Mouse (Mus musculus): ENCODE results near the gene Sbk3. TPM values are rescaled to one million over a fixed set of nuclear protein-coding genes. Genes with fewer than 3 reads are reported as not detected.

Sbk3 gene
- polyA plus RNA-seq, 1 experiment from 2014 or later: not detected

DNA sequence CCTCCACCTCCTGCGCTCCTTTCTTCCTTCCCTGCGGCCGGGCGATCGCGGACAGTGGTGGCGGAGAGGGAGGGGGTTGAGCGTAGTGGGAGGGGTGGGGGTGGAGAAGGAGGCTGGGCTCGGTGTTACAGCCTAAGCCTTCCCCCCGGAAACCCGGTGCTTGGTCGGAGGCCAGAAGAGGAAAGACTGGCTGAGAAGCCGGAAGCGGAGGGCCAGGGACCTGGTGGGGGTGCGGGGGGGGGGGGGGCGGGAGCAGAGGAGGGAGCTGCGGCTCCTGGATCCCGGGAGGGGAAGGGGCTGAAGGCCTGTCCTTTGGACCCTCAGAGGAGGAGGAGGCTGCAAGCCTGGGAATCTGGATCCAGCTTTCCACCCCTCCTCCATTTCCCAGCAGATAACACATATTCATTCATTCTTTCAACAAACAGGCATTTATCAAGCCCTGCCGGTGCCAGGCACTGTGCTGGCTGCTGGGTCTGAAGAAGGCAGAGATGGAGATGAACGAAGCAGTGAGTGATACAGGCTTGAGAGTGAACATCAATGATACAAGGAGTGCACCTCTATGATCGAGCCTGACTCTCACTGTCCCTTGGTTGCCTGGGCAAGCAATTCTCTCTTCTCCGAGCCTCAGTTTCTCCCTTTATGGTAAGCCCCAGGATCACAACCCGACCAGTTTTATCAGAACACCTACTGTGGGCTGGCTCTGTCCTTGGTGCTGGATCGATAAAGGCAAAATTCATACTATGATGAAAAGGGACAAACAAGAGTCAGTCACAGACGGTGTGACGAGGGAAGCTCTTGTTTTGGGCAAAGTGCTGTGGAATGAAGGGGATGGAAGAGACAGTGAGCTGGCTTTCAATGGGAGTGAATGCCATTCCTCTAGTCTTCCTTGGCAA is 25.3 kb upstream of the Sbk3 start, which contains the start of gene Zfp579:
Zfp579 (minus strand) TSS at position 156 of the 893 bp plus-strand sequence.
- peak within 1 kb of the TSS; percentile 59; the same call in 1 of the 2 replicates for H3K27ac ChIP-seq (ENCODE audit: low read depth, low read length)
- 13% methylated on average over 8 of the region's 26 CpGs for WGBS
- peaks cover 19% of the 10 kb centered on the region for H3K27me3 ChIP-seq (ENCODE audit: control insufficient read depth, insufficient read depth, low read length)
- DNase-seq (ENCODE audit: low spot score) (peak; percentile 94), ATAC-seq (ENCODE audit: low FRiP score) (peak; percentile 91)
- peak within 1 kb of the TSS; percentile 87 for H3K9ac ChIP-seq (ENCODE audit: low read depth, low read length)
- H3K9me3 ChIP-seq (ENCODE audit: control insufficient read depth, low read length): no peaks in the 10 kb centered on the region
- peak within 1 kb of the TSS; percentile 67 for H3K4me3 ChIP-seq (ENCODE audit: low read depth, low read length)
- H3K36me3 ChIP-seq (ENCODE audit: control insufficient read depth, insufficient read depth, low read length): peaks cover 3% of the 10 kb centered on the region; the same call in 1 of the 2 replicates
- peak within 1 kb of the TSS; percentile 71 for H3K4me2 ChIP-seq (replicated peaks; ENCODE audit: low read depth, low read length)
- peaks cover 18% of the 10 kb centered on the region; the same call in 1 of the 2 replicates for H3K4me1 ChIP-seq (replicated peaks; ENCODE audit: control insufficient read depth, insufficient read depth, low read length)

GRCm38 (mm10) chr7:4995268-4996002 is 24.5 kb upstream of the Sbk3 start:
- WGBS: 9% methylated on average over 19 of the region's 19 CpGs
- Histone ChIP-seq H3K27ac (ENCODE audit: low read depth, low read length) (no peak overlapping the region), H3K4me3 (ENCODE audit: low read depth, low read length) (peak overlapping the region; percentile 67)

GRCm38 (mm10) chr7:4993999-4994788 is 23.2 kb upstream of the Sbk3 start:
- Histone ChIP-seq H3K4me1 (replicated peaks; ENCODE audit: control insufficient read depth, insufficient read depth, low read length) (peaks cover 18% of the 10 kb centered on the region; the same call in 1 of the 2 replicates), H3K4me3 (ENCODE audit: low read depth, low read length) (peak overlapping the region; percentile 67), H3K27ac (ENCODE audit: low read depth, low read length) (no peak overlapping the region), H3K9ac (ENCODE audit: low read depth, low read length) (0 out of 2 replicates have a peak overlapping the region, but pooled peaks have one; percentile 31), H3K4me2 (replicated peaks; ENCODE audit: low read depth, low read length) (peak overlapping the region; percentile 71), H3K9me3 (ENCODE audit: control insufficient read depth, low read length) (no peaks in the 10 kb centered on the region), H3K36me3 (ENCODE audit: control insufficient read depth, insufficient read depth, low read length) (peaks cover 3% of the 10 kb centered on the region; the same call in 1 of the 2 replicates), H3K27me3 (ENCODE audit: control insufficient read depth, insufficient read depth, low read length) (peaks cover 19% of the 10 kb centered on the region)
- WGBS: 44% methylated on average over 59 of the region's 59 CpGs
- DNase-seq (ENCODE audit: low spot score): peak; percentile 21
- ATAC-seq (ENCODE audit: low FRiP score): no peak

More at GRCm38 (mm10) chr7:4995268-4996002, 24.5 kb upstream of the Sbk3 start:
- DNase-seq (ENCODE audit: low spot score): no peak
- Histone ChIP-seq H3K36me3 (ENCODE audit: control insufficient read depth, insufficient read depth, low read length) (peaks cover 3% of the 10 kb centered on the region; the same call in 1 of the 2 replicates), H3K27me3 (ENCODE audit: control insufficient read depth, insufficient read depth, low read length) (peaks cover 19% of the 10 kb centered on the region), H3K9me3 (ENCODE audit: control insufficient read depth, low read length) (no peaks in the 10 kb centered on the region), H3K9ac (ENCODE audit: low read depth, low read length) (peak overlapping the region; percentile 87), H3K4me1 (replicated peaks; ENCODE audit: control insufficient read depth, insufficient read depth, low read length) (peaks cover 18% of the 10 kb centered on the region; the same call in 1 of the 2 replicates), H3K4me2 (replicated peaks; ENCODE audit: low read depth, low read length) (peak overlapping the region; percentile 71)
- peak; percentile 18 for ATAC-seq (ENCODE audit: low FRiP score)

DNA sequence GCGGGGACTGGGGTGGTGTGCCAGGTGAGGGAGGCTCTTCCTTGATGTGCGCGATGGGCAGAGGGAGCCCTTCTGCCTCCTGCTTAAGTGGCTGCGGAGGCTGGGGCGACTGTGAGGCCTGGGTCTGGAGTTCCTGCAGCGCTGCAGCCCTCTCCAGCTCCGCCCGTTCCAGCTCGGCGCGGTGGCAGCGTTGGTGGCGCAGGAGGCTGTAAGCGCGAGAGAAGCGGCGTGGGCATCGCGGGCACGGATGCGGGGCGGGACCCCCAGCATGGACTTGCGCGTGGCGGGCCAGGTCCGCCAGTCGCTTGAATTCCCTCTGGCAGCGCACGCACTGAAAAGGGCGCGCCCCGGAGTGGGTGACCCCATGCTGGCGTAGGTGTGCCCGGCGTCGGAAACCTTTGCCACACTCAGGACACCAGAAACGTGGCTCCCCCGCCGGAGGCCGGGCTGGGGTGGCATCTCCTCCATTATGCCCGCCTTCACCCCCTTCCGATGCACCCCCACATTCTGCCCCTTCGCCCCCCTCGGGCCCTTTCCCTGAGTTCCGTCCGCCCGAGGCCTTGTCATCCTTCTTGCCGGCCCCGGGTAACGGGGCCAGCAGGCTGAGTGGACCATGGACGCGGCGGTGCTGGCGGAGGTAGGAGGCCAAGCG is 22.5 kb upstream of the Sbk3 start:
- Histone ChIP-seq H3K36me3 (ENCODE audit: control insufficient read depth, insufficient read depth, low read length) (peaks cover 3% of the 10 kb centered on the region; the same call in 1 of the 2 replicates), H3K4me2 (replicated peaks; ENCODE audit: low read depth, low read length) (peak overlapping the region; percentile 71), H3K27me3 (ENCODE audit: control insufficient read depth, insufficient read depth, low read length) (peaks cover 19% of the 10 kb centered on the region), H3K27ac (ENCODE audit: low read depth, low read length) (no peak overlapping the region), H3K9ac (ENCODE audit: low read depth, low read length) (0 out of 2 replicates have a peak overlapping the region, but pooled peaks have one; percentile 31), H3K9me3 (ENCODE audit: control insufficient read depth, low read length) (no peaks in the 10 kb centered on the region), H3K4me3 (ENCODE audit: low read depth, low read length) (peak overlapping the region; percentile 67; the same call in 1 of the 2 replicates), H3K4me1 (replicated peaks; ENCODE audit: control insufficient read depth, insufficient read depth, low read length) (peaks cover 18% of the 10 kb centered on the region; the same call in 1 of the 2 replicates)
- ATAC-seq (ENCODE audit: low FRiP score): no peak
- 32% methylated on average over 47 of the region's 55 CpGs for WGBS
- DNase-seq (ENCODE audit: low spot score): no peak

DNA sequence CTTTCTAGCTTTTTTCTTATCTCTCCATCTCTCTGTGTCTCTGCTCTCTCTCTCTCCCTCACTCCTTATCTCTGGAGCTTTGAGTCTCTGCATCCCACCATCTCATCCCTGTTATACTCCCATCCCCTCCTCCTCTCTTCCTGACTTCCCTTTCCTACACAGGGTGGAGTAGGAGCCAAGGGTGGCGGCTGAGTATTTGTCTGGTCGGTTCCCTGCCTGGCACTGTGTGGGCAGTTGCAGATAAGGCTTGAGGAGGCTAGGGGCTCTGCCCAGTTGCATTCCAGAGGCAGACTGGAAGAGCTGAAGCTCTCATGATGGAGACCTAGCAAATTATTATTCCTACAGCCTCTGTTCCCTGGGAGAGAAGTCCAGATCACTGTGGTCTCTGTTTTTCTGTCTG is 17.3 kb upstream of the Sbk3 start:
- 72% methylated on average over 2 of the region's 2 CpGs for WGBS
- no peak for ATAC-seq (ENCODE audit: low FRiP score)
- DNase-seq (ENCODE audit: low spot score): no peak

DNA sequence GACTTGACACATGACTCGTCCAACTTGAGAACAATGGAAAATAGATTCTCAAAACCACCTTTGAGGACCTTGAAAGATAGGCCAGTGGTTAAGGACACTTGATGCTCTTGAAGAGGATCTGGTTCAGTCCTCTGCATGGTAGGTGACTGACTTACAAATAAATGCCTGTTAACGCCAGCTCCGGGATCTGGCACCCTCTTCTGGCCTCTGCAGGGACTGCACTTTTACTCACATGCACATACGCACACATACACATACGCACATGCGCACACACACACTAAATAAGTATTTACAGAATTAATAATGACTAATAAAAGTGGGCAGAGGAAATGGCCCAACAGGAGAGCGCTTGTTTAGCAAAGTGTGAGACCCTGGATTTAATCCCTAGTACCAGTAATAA is 5.9 kb upstream of the Sbk3 start:
- DNase-seq (ENCODE audit: low spot score) (no peak), ATAC-seq (ENCODE audit: low FRiP score) (no peak)
- Histone ChIP-seq H3K9me3 (ENCODE audit: control insufficient read depth, low read length) (no peaks in the 10 kb centered on the region), H3K9ac (ENCODE audit: low read depth, low read length) (no peak overlapping the region), H3K4me2 (replicated peaks; ENCODE audit: low read depth, low read length) (no peak overlapping the region), H3K27ac (ENCODE audit: low read depth, low read length) (no peak overlapping the region), H3K4me3 (ENCODE audit: low read depth, low read length) (no peak overlapping the region), H3K27me3 (ENCODE audit: control insufficient read depth, insufficient read depth, low read length) (no peaks in the 10 kb centered on the region), H3K4me1 (replicated peaks; ENCODE audit: control insufficient read depth, insufficient read depth, low read length) (no peaks in the 10 kb centered on the region), H3K36me3 (ENCODE audit: control insufficient read depth, insufficient read depth, low read length) (no peaks in the 10 kb centered on the region)
- 95% methylated on average over 7 of the region's 7 CpGs for WGBS

More for the DNA sequence above, 17.3 kb upstream of the Sbk3 start:
- Histone ChIP-seq H3K4me3 (ENCODE audit: low read depth, low read length) (no peak overlapping the region), H3K4me2 (replicated peaks; ENCODE audit: low read depth, low read length) (no peak overlapping the region), H3K36me3 (ENCODE audit: control insufficient read depth, insufficient read depth, low read length) (peaks cover 3% of the 10 kb centered on the region; the same call in 1 of the 2 replicates), H3K9me3 (ENCODE audit: control insufficient read depth, low read length) (no peaks in the 10 kb centered on the region), H3K9ac (ENCODE audit: low read depth, low read length) (no peak overlapping the region), H3K27me3 (ENCODE audit: control insufficient read depth, insufficient read depth, low read length) (peaks cover 3% of the 10 kb centered on the region; the same call in 1 of the 2 replicates), H3K4me1 (replicated peaks; ENCODE audit: control insufficient read depth, insufficient read depth, low read length) (peaks cover 1% of the 10 kb centered on the region; the same call in 1 of the 2 replicates), H3K27ac (ENCODE audit: low read depth, low read length) (no peak overlapping the region)

- no peak overlapping the region for H3K4me2 ChIP-seq (replicated peaks; ENCODE audit: low read depth, low read length)
- no peak overlapping the region for H3K27ac ChIP-seq (ENCODE audit: low read depth, low read length)
- H3K9ac ChIP-seq (ENCODE audit: low read depth, low read length): no peak overlapping the region
- H3K9me3 ChIP-seq (ENCODE audit: control insufficient read depth, low read length): no peaks in the 10 kb centered on the region
- H3K27me3 ChIP-seq (ENCODE audit: control insufficient read depth, insufficient read depth, low read length): no peaks in the 10 kb centered on the region
- no peaks in the 10 kb centered on the region for H3K36me3 ChIP-seq (ENCODE audit: control insufficient read depth, insufficient read depth, low read length)
- H3K4me3 ChIP-seq (ENCODE audit: low read depth, low read length): no peak overlapping the region
- 63% methylated on average over 4 of the region's 4 CpGs for WGBS
- ATAC-seq (ENCODE audit: low FRiP score): no peak
- no peaks in the 10 kb centered on the region for H3K4me1 ChIP-seq (replicated peaks; ENCODE audit: control insufficient read depth, insufficient read depth, low read length)
- DNase-seq (ENCODE audit: low spot score): no peak
These were observed 4.5 kb upstream of the Sbk3 start for GRCm38 (mm10) chr7:4975455-4975854.

Data from hindbrain, embryonic 11.5 days (tissue).